Mouse (Mus musculus) liver, embryonic 11.5 days (tissue): ENCODE measurements around the gene Mllt3. TPM values are rescaled to one million over a fixed set of nuclear protein-coding genes. Genes with fewer than 3 reads are reported as not detected.
A peak's percentile ranks its signal among the peaks of the same experiment; 100 is the strongest.

ENCODE experiments used
- ATAC-seq: fragments of 200-750 bp; cut with Nextera tagmentation; replicated peaks from 2 replicates; pipeline ENCODE4 v1.8.0; 2017; ENCODE audit warnings: moderate number of reproducible peaks, mild to moderate bottlenecking, moderate TSS enrichment, moderate library complexity; ENCODE audit not compliant: low FRiP score
- DNase-seq: peaks from one replicate; pipeline ENCODE4 v3.0.0-alpha.2; 2017; ENCODE audit warnings: low spot score
- H3K27ac ChIP-seq: fragments of 300-500 bp; sonication (generic); 2 replicates; pipeline ENCODE4 v1.5.1; 2014; ENCODE audit warnings: mild to moderate bottlenecking, low read depth, low read length, control low read depth
- H3K27me3 ChIP-seq: fragments of 300-500 bp; sonication (generic); replicated peaks from 2 replicates; pipeline ENCODE4 v1.6.1; 2014; ENCODE audit warnings: low read length, mixed read lengths; ENCODE audit not compliant: control insufficient read depth, insufficient read depth
- H3K36me3 ChIP-seq: fragments of 300-500 bp; sonication (generic); 2 replicates; pipeline ENCODE4 v1.6.1; 2014; ENCODE audit warnings: mild to moderate bottlenecking, low read length, moderate library complexity, mixed read lengths; ENCODE audit not compliant: control insufficient read depth, insufficient read depth
- H3K4me1 ChIP-seq: fragments of 300-500 bp; sonication (generic); replicated peaks from 2 replicates; pipeline ENCODE4 v1.6.1; 2014; ENCODE audit warnings: low read length, mixed read lengths; ENCODE audit not compliant: control insufficient read depth, insufficient read depth
- H3K4me2 ChIP-seq: fragments of 300-500 bp; sonication (generic); 2 replicates; pipeline ENCODE4 v1.6.1; 2014; ENCODE audit warnings: mild to moderate bottlenecking, control low read depth, moderate library complexity
- H3K4me3 ChIP-seq: fragments of 300-500 bp; sonication (generic); 2 replicates; pipeline ENCODE4 v1.5.1; 2014; ENCODE audit warnings: low read depth, low read length, control low read depth
- H3K9ac ChIP-seq: fragments of 300-500 bp; sonication (generic); 2 replicates; pipeline ENCODE4 v1.6.1; 2014; ENCODE audit warnings: low read depth, low read length, control low read depth
- H3K9me3 ChIP-seq: fragments of 300-500 bp; sonication (generic); 2 replicates; pipeline ENCODE4 v1.6.1; 2016; ENCODE audit warnings: low read length, inconsistent platforms, mixed read lengths; ENCODE audit not compliant: control insufficient read depth
- WGBS: fragments of 180-500 bp; shearing (Covaris S2); extraction: QIAGEN DNeasy Blood & Tissue Kit; methylation state at CpG from one replicate; pipeline ENCODE4 v1.1.7; 2014; 5-methylcytosine and 5-hydroxymethylcytosine counted together
- polyA plus RNA-seq: library from polyadenylated mRNA; unstranded; fragments of >200 nt; fragmentation: Nextera tagmentation; extraction: Ambion mirVana; gene quantifications from 2 replicates; pipeline ENCODE4 v1.2.1, GENCODE M21; 2014

The Mllt3 gene
- polyA plus RNA-seq, 1 experiment from 2014 or later: 77.5 TPM

GRCm38 (mm10) chr4:87826336-87826735, 206.8 kb downstream of the Mllt3 start:
- Histone ChIP-seq H3K36me3 (no peaks in the 10 kb centered on the region; the same call in 1 of the 2 replicates), H3K9me3 (no peaks in the 10 kb centered on the region), H3K27me3 (no peaks in the 10 kb centered on the region), H3K4me2 (no peak overlapping the region), H3K9ac (no peak overlapping the region), H3K4me3 (no peak overlapping the region), H3K4me1 (peaks cover 4% of the 10 kb centered on the region), H3K27ac (no peak overlapping the region)
- 64% methylated on average over 5 of the region's 5 CpGs for WGBS
- DNase-seq (no peak), ATAC-seq (no peak)

DNA sequence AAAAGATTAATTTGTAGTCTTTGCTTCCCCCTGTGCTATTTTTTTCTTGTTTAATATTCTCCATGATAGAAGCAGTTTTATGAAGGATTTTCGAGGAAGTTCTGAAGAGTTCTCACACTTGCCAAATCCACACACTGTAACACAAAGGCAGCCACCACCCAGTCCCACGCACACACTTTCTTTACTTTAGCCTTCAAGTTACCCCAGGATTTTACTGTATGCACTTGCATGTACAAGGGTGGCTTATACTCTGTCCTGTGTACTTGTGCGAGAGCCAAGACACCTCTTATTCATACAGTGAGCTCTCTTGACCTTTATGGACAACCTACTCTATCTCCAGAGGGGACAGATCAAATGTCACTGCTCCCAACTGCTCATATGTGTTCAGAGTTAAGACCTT, 209.5 kb downstream of the Mllt3 start:
- no peak for DNase-seq
- H3K9me3 ChIP-seq: no peaks in the 10 kb centered on the region
- H3K27ac ChIP-seq: no peak overlapping the region
- 79% methylated on average over 3 of the region's 3 CpGs for WGBS
- no peak; the same call in 1 of the 2 replicates for ATAC-seq
- no peak overlapping the region for H3K9ac ChIP-seq
- H3K27me3 ChIP-seq: no peaks in the 10 kb centered on the region
- no peak overlapping the region for H3K4me3 ChIP-seq
- H3K36me3 ChIP-seq: no peaks in the 10 kb centered on the region; the same call in 1 of the 2 replicates
- H3K4me1 ChIP-seq: no peaks in the 10 kb centered on the region
- H3K4me2 ChIP-seq: no peak overlapping the region

GRCm38 (mm10) chr4:87823191-87823590, 210.0 kb downstream of the Mllt3 start:
- Histone ChIP-seq H3K4me3 (no peak overlapping the region), H3K9ac (no peak overlapping the region), H3K27me3 (no peaks in the 10 kb centered on the region), H3K9me3 (no peaks in the 10 kb centered on the region), H3K4me2 (no peak overlapping the region), H3K4me1 (no peaks in the 10 kb centered on the region), H3K27ac (no peak overlapping the region), H3K36me3 (no peaks in the 10 kb centered on the region; the same call in 1 of the 2 replicates)
- 66% methylated on average over 6 of the region's 6 CpGs for WGBS
- ATAC-seq: peak; percentile 56; the same call in 1 of the 2 replicates
- no peak for DNase-seq

GRCm38 (mm10) chr4:87820911-87821310, 212.3 kb downstream of the Mllt3 start:
- no peaks in the 10 kb centered on the region for H3K9me3 ChIP-seq
- DNase-seq (no peak), ATAC-seq (no peak)
- H3K4me3 ChIP-seq: no peak overlapping the region
- WGBS: 80% methylated on average over 3 of the region's 3 CpGs
- H3K27ac ChIP-seq: no peak overlapping the region
- H3K36me3 ChIP-seq: no peaks in the 10 kb centered on the region; the same call in 1 of the 2 replicates
- H3K9ac ChIP-seq: no peak overlapping the region
- peaks cover 5% of the 10 kb centered on the region for H3K4me1 ChIP-seq
- H3K4me2 ChIP-seq: no peak overlapping the region
- no peaks in the 10 kb centered on the region for H3K27me3 ChIP-seq

DNA sequence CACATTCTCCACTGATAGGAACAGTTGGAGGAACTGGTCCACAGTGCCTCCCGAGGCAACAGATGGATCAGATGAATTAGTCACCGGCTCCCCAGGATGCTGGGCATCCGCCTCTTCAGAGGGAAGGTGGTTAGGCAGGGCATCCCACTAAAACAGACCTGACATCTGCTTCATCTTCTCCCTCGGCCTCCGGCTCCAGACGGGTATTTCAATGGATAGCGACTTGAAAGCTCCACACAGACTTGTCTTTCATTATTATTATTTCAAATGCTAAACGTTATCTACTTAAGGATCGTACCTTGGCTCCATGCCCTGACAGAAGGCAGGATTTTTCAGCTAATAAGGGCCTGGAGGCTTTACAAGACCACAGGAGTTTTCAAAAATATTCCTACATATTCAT, 214.0 kb downstream of the Mllt3 start:
- Histone ChIP-seq H3K27ac (no peak overlapping the region), H3K4me3 (no peak overlapping the region), H3K4me2 (no peak overlapping the region), H3K9me3 (no peaks in the 10 kb centered on the region), H3K4me1 (peaks cover 8% of the 10 kb centered on the region), H3K36me3 (no peaks in the 10 kb centered on the region; the same call in 1 of the 2 replicates), H3K27me3 (no peaks in the 10 kb centered on the region), H3K9ac (no peak overlapping the region)
- DNase-seq (no peak), ATAC-seq (no peak)
- 77% methylated on average over 9 of the region's 9 CpGs for WGBS

DNA sequence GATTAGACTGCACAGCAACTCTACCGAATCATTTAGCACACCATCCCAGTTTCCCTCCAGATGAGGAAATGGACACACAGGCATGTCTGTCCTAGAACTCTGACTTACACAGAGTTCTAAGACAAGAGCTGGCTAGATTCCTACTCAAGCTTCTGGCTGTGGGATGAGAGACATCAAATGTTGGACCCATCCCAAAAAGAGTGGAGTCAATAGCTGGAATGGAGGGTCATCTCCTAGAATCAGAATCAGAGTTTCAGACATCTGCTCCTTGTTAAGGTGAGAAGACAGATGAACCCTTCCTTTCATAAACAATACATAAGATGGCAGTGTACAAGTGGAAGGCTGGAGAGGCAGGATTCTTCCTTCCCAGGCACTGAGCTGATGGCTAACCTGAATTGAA, 214.9 kb downstream of the Mllt3 start:
- no peak overlapping the region for H3K27ac ChIP-seq
- H3K9me3 ChIP-seq: no peaks in the 10 kb centered on the region
- H3K27me3 ChIP-seq: no peaks in the 10 kb centered on the region
- H3K4me1 ChIP-seq: peaks cover 8% of the 10 kb centered on the region
- H3K36me3 ChIP-seq: no peaks in the 10 kb centered on the region; the same call in 1 of the 2 replicates
- 88% methylated on average over 1 of the region's 1 CpGs for WGBS
- DNase-seq: no peak
- H3K4me3 ChIP-seq: no peak overlapping the region
- H3K4me2 ChIP-seq: no peak overlapping the region
- no peak overlapping the region for H3K9ac ChIP-seq
- no peak for ATAC-seq

GRCm38 (mm10) chr4:87815465-87816108, 217.6 kb downstream of the Mllt3 start:
- WGBS: 76% methylated on average over 7 of the region's 7 CpGs
- Histone ChIP-seq H3K4me2 (no peak overlapping the region), H3K9ac (no peak overlapping the region), H3K27me3 (no peaks in the 10 kb centered on the region), H3K27ac (no peak overlapping the region), H3K4me3 (no peak overlapping the region), H3K9me3 (no peaks in the 10 kb centered on the region), H3K4me1 (peaks cover 8% of the 10 kb centered on the region), H3K36me3 (no peaks in the 10 kb centered on the region)
- no peak for ATAC-seq
- DNase-seq: no peak

DNA sequence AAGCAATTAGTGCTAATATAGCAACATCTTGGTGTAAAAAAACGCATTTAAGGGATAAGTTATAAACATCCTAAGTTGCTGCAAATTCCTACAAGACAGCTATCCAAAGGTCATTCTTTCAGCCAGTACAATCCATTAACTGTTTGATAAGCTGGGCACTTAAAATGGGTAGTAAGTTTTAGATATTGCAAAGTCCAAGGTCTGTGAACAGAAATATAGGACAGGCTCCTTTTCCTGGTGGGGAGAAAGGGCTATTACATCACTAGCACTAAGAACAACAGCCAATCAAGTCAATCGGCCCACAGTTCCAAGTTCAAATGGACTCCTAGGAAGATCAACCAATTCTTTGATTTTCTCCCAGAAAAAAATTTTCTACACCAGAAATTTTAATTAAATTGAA, 221.3 kb downstream of the Mllt3 start:
- Histone ChIP-seq H3K4me2 (no peak overlapping the region), H3K4me1 (peaks cover 12% of the 10 kb centered on the region), H3K4me3 (no peak overlapping the region), H3K9ac (no peak overlapping the region), H3K27ac (no peak overlapping the region), H3K9me3 (no peaks in the 10 kb centered on the region), H3K36me3 (no peaks in the 10 kb centered on the region), H3K27me3 (no peaks in the 10 kb centered on the region)
- no peak for DNase-seq
- WGBS: 74% methylated on average over 2 of the region's 2 CpGs
- no peak for ATAC-seq
